Mouse (Mus musculus): ENCODE data around the gene Tst.

- TF ChIP-seq CTCF (IDR thresholded peaks at IDR 0.05; ENCODE audit: low read depth) (no peak), EP300 (IDR thresholded peaks at IDR 0.05; ENCODE audit: low read depth) (no peak)
Observed at GRCm38 (mm10) chr15:78374204-78374603, 31.5 kb downstream of the Tst start.
